Mouse (Mus musculus) C2C12 (cell line): Measurements from ENCODE around the gene Olfr556.

Experiments used
- CEBPB ChIP-seq: IDR thresholded peaks from one replicate; pipeline ENCODE4 v1.6.1; 2011; ENCODE audit warnings: low read depth, mild to moderate bottlenecking, control low read depth, moderate library complexity
- CTCF ChIP-seq: IDR thresholded peaks from one replicate; pipeline ENCODE4 v1.5.1; 2011; ENCODE audit not compliant: control insufficient read depth, insufficient read depth, insufficient read length
- MAX ChIP-seq: IDR thresholded peaks from one replicate; pipeline ENCODE4 v1.6.1; 2011; ENCODE audit warnings: mild to moderate bottlenecking, control low read depth
- USF1 ChIP-seq: IDR thresholded peaks from one replicate; pipeline ENCODE4 v1.6.1; 2011; ENCODE audit warnings: low read depth, mild to moderate bottlenecking, control low read depth, moderate library complexity

DNA sequence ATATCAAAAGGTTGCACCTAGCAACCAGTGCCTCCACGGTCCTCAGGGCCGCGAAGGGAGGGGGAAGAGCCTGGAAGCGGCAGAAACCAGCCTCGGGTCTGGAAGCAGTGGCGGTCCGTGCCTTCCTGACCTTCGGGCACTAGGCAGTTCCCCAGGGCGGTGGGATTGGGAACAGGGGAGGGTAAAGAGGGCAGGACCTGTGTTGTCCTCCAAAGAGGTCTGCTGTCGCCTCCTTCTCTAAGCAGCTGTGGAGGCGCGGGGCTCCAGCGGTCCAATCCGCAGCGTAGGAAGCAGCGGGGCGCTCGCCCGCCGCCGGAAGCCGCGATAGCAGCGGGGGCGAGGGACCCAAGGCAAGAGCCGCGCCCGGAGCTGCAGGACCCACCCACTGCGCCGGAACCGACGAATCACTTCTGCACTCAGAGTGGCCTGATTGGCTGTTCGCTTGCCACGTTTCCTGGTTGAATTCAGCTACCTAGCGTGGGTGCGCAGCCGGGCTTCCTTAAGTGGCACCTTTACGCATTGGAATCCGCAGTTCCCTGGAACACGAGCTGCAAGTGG lies 22.3 kb downstream of the Olfr556 start, which contains the start of gene Trim68:
- TF ChIP-seq CTCF (no peak), USF1 (peak; percentile 55), MAX (no peak), CEBPB (no peak)
